Mouse (Mus musculus) small intestine, adult 2 months (tissue): ENCODE data around the gene Dsn1.

Experiments used
- CTCF ChIP-seq: fragments of 200-500 bp; IDR thresholded peaks from 2 replicates; pipeline ENCODE4 v1.5.1; 2012; ENCODE audit warnings: low read depth, mild to moderate bottlenecking, control low read depth, inconsistent platforms, low read length, moderate library complexity, mixed read lengths; ENCODE audit not compliant: insufficient replicate concordance, insufficient read length; ENCODE audit errors: extremely low read depth
- POLR2A ChIP-seq: fragments of 200-500 bp; IDR thresholded peaks from 2 replicates; pipeline ENCODE4 v1.6.1; 2012; ENCODE audit warnings: low read depth, mild to moderate bottlenecking, control low read depth, inconsistent platforms, low read length, moderate library complexity

GRCm38 (mm10) chr2:156996576-156996975 lies 10.4 kb downstream of the Dsn1 start:
- TF ChIP-seq CTCF (peak; percentile 34; the same call in 1 of the 2 replicates), POLR2A (no peak)
